Mouse (Mus musculus) liver, adult 2 months (tissue): ENCODE data around the gene Tk1.

ENCODE experiments used
- CTCF ChIP-seq: fragments of 200-500 bp; IDR thresholded peaks from 2 replicates; pipeline ENCODE4 v1.5.1; 2011; ENCODE audit warnings: low read depth, low read length, control low read depth
- POLR2A ChIP-seq: fragments of 200-500 bp; IDR thresholded peaks from 2 replicates; pipeline ENCODE4 v1.6.1; 2011; ENCODE audit warnings: low read length, control low read depth; ENCODE audit not compliant: insufficient read depth; ENCODE audit errors: extremely low read depth

DNA sequence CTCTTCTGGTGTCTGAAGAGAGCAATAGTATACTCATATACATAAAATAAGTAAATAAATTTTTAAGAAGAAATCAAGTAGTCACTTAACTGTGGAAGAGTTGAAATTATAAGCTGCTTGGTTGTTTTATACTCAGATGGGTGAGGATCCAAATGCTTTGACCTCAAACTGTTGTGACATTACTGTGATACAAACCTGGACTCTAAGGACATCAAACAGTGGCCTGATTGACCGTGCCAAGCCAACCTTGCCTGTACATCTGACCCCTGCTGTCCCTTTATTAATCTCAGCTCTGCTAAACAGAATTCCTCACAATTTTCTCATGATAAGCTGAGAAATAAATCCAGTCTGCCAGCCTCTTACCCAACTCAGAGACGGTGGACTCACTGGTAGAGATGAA, 19.8 kb upstream of the Tk1 start:
- TF ChIP-seq CTCF (no peak), POLR2A (no peak)
